Mouse (Mus musculus) ES-E14 (cell line): ENCODE data around the gene Farsb.

Source experiments
- CHD2 ChIP-seq: IDR thresholded peaks from 2 replicates; pipeline ENCODE4 v1.6.1; 2014; ENCODE audit warnings: mild to moderate bottlenecking, low read depth, low read length, inconsistent platforms
- ZNF384 ChIP-seq: IDR thresholded peaks from 2 replicates; pipeline ENCODE4 v1.6.1; 2012; ENCODE audit warnings: low read depth, low read length, inconsistent platforms

DNA sequence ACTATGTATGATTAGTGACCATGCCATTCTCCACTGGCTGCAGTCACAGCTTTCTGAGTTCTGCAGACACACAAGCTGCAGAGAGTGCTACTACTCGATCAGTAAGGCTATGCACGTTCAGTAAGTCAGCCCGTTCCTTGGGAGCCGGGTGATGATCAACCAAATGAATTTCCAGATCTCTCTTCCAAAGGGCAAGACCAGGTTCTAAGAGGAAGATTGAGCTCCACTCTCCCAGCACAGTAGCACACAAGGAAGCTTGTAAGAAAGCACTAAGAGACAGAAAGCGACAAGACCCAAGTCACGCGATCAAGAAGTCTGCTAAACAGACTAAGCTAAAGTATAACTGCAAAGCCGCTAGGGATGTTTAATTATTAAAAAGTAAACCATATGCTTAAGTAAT lies 48.0 kb downstream of the Farsb start:
- TF ChIP-seq CHD2: no peak
- TF ChIP-seq ZNF384: no peak
